Mouse (Mus musculus) midbrain, embryonic 11.5 days (tissue): ENCODE measurements at regions not wholly inside any gene's neighbourhood (a gene's known extent, or its start where the extent isn't known, plus 50 kb on each side); places are given as distances from the start of the nearest gene placed in this dataset.

Experiments
- ATAC-seq: fragments of 200-750 bp; cut with Nextera tagmentation; 2 replicates; pipeline ENCODE4 v1.8.0; 2017; ENCODE audit warnings: moderate TSS enrichment, moderate library complexity; ENCODE audit not compliant: low FRiP score
- DNase-seq: peaks from one replicate; pipeline ENCODE4 v3.0.0; 2015; ENCODE audit warnings: low spot score; ENCODE audit errors: missing footprints
- H3K27ac ChIP-seq: fragments of 300-500 bp; sonication (generic); 2 replicates; pipeline ENCODE4 v1.5.1; 2014; ENCODE audit warnings: low read depth, low read length
- H3K27me3 ChIP-seq: fragments of 300-500 bp; sonication (generic); 2 replicates; pipeline ENCODE4 v1.6.1; 2014; ENCODE audit warnings: mild to moderate bottlenecking, low read length, moderate library complexity, mixed read lengths; ENCODE audit not compliant: control insufficient read depth, insufficient read depth
- H3K36me3 ChIP-seq: fragments of 300-500 bp; sonication (generic); 2 replicates; pipeline ENCODE4 v1.6.1; 2014; ENCODE audit warnings: mild to moderate bottlenecking, low read length, moderate library complexity, mixed read lengths; ENCODE audit not compliant: control insufficient read depth, insufficient read depth
- H3K4me1 ChIP-seq: fragments of 300-500 bp; sonication (generic); 2 replicates; pipeline ENCODE4 v1.6.1; 2014; ENCODE audit warnings: low read length; ENCODE audit not compliant: control insufficient read depth, insufficient read depth
- H3K4me2 ChIP-seq: fragments of 300-500 bp; sonication (generic); 2 replicates; pipeline ENCODE4 v1.6.1; 2014; ENCODE audit warnings: mild to moderate bottlenecking, moderate library complexity
- H3K4me3 ChIP-seq: fragments of 300-500 bp; sonication (generic); 2 replicates; pipeline ENCODE4 v1.5.1; 2014; ENCODE audit warnings: low read depth, low read length
- H3K9ac ChIP-seq: fragments of 300-500 bp; sonication (generic); 2 replicates; pipeline ENCODE4 v1.6.1; 2014; ENCODE audit warnings: low read length
- H3K9me3 ChIP-seq: fragments of 300-500 bp; sonication (generic); 2 replicates; pipeline ENCODE4 v1.6.1; 2016; ENCODE audit warnings: low read length; ENCODE audit not compliant: control insufficient read depth
- WGBS: fragments of 180-500 bp; shearing (Covaris S2); extraction: QIAGEN DNeasy Blood & Tissue Kit; methylation state at CpG from one replicate; pipeline ENCODE4 v1.1.7; 2014; 5-methylcytosine and 5-hydroxymethylcytosine counted together

GRCm38 (mm10) chr11:111610522-111611015, 544.6 kb downstream of the Kcnj2 start:
- Histone ChIP-seq H3K9me3 (no peaks in the 10 kb centered on the region), H3K4me3 (no peak overlapping the region), H3K4me1 (no peaks in the 10 kb centered on the region), H3K9ac (no peak overlapping the region), H3K27me3 (no peaks in the 10 kb centered on the region), H3K27ac (no peak overlapping the region), H3K36me3 (no peaks in the 10 kb centered on the region), H3K4me2 (no peak overlapping the region)
- ATAC-seq (no peak), DNase-seq (no peak)
- 73% methylated on average over 5 of the region's 5 CpGs for WGBS

GRCm38 (mm10) chr11:111643603-111644002, 577.6 kb downstream of the Kcnj2 start:
- Histone ChIP-seq H3K4me3 (no peak overlapping the region), H3K27ac (no peak overlapping the region), H3K4me2 (no peak overlapping the region), H3K4me1 (no peaks in the 10 kb centered on the region), H3K9ac (no peak overlapping the region), H3K36me3 (no peaks in the 10 kb centered on the region), H3K9me3 (no peaks in the 10 kb centered on the region), H3K27me3 (no peaks in the 10 kb centered on the region)
- DNase-seq (no peak), ATAC-seq (no peak)
- WGBS = 91% methylated on average over 7 of the region's 7 CpGs

GRCm38 (mm10) chr11:111652882-111653281, 586.9 kb downstream of the Kcnj2 start:
- WGBS = 52% methylated on average over 3 of the region's 3 CpGs
- Histone ChIP-seq H3K27me3 (no peaks in the 10 kb centered on the region), H3K9ac (no peak overlapping the region), H3K4me1 (no peaks in the 10 kb centered on the region; the same call in 1 of the 2 replicates), H3K4me2 (no peak overlapping the region), H3K36me3 (no peaks in the 10 kb centered on the region), H3K27ac (no peak overlapping the region), H3K4me3 (no peak overlapping the region), H3K9me3 (no peaks in the 10 kb centered on the region)
- DNase-seq (peak; percentile 94), ATAC-seq (no peak)

GRCm38 (mm10) chr11:111657778-111658177, 591.8 kb downstream of the Kcnj2 start:
- DNase-seq (no peak), ATAC-seq (no peak)
- no peak overlapping the region for H3K27ac ChIP-seq
- H3K27me3 ChIP-seq = no peaks in the 10 kb centered on the region
- H3K4me3 ChIP-seq = no peak overlapping the region
- no peaks in the 10 kb centered on the region for H3K36me3 ChIP-seq
- H3K9me3 ChIP-seq = no peaks in the 10 kb centered on the region
- 93% methylated on average over 9 of the region's 9 CpGs for WGBS
- no peak overlapping the region for H3K4me2 ChIP-seq
- H3K4me1 ChIP-seq = peaks cover 8% of the 10 kb centered on the region
- H3K9ac ChIP-seq = no peak overlapping the region

GRCm38 (mm10) chr11:111658362-111659309, 592.7 kb downstream of the Kcnj2 start:
- ATAC-seq (peak; percentile 77), DNase-seq (peak; percentile 88)
- peaks cover 8% of the 10 kb centered on the region for H3K4me1 ChIP-seq
- no peaks in the 10 kb centered on the region for H3K36me3 ChIP-seq
- H3K4me2 ChIP-seq = no peak overlapping the region
- 38% methylated on average over 15 of the region's 15 CpGs for WGBS
- H3K27me3 ChIP-seq = no peaks in the 10 kb centered on the region
- H3K4me3 ChIP-seq = no peak overlapping the region
- H3K9ac ChIP-seq = peak overlapping the region; percentile 22; the same call in 1 of the 2 replicates
- H3K9me3 ChIP-seq = no peaks in the 10 kb centered on the region
- no peak overlapping the region; the same call in 1 of the 2 replicates for H3K27ac ChIP-seq

GRCm38 (mm10) chr11:111663269-111663668, 597.3 kb downstream of the Kcnj2 start:
- Histone ChIP-seq H3K27me3 (no peaks in the 10 kb centered on the region), H3K4me1 (peaks cover 6% of the 10 kb centered on the region), H3K9ac (no peak overlapping the region), H3K4me3 (no peak overlapping the region), H3K27ac (no peak overlapping the region), H3K36me3 (no peaks in the 10 kb centered on the region), H3K9me3 (no peaks in the 10 kb centered on the region), H3K4me2 (no peak overlapping the region)
- 72% methylated on average over 3 of the region's 3 CpGs for WGBS
- ATAC-seq (no peak), DNase-seq (no peak)

GRCm38 (mm10) chr11:111666336-111666735, 600.4 kb downstream of the Kcnj2 start:
- Histone ChIP-seq H3K36me3 (no peaks in the 10 kb centered on the region), H3K4me2 (no peak overlapping the region), H3K9ac (no peak overlapping the region), H3K4me1 (no peaks in the 10 kb centered on the region), H3K27me3 (no peaks in the 10 kb centered on the region), H3K9me3 (no peaks in the 10 kb centered on the region), H3K4me3 (no peak overlapping the region), H3K27ac (no peak overlapping the region)
- WGBS = 79% methylated on average over 6 of the region's 6 CpGs
- ATAC-seq = no peak
- DNase-seq = peak; percentile 67

GRCm38 (mm10) chr11:111671865-111672264, 605.9 kb downstream of the Kcnj2 start:
- Histone ChIP-seq H3K27ac (no peak overlapping the region), H3K4me2 (no peak overlapping the region), H3K9me3 (no peaks in the 10 kb centered on the region), H3K9ac (no peak overlapping the region), H3K4me3 (no peak overlapping the region), H3K4me1 (no peaks in the 10 kb centered on the region), H3K27me3 (no peaks in the 10 kb centered on the region), H3K36me3 (no peaks in the 10 kb centered on the region)
- 88% methylated on average over 2 of the region's 2 CpGs for WGBS
- no peak for ATAC-seq
- DNase-seq = no peak

- H3K4me3 ChIP-seq = no peak overlapping the region
- H3K9ac ChIP-seq = no peak overlapping the region
- ATAC-seq (no peak), DNase-seq (no peak)
- H3K27ac ChIP-seq = no peak overlapping the region
- H3K27me3 ChIP-seq = no peaks in the 10 kb centered on the region
- 88% methylated on average over 1 of the region's 1 CpGs for WGBS
- H3K4me2 ChIP-seq = no peak overlapping the region
- no peaks in the 10 kb centered on the region for H3K9me3 ChIP-seq
- H3K4me1 ChIP-seq = no peaks in the 10 kb centered on the region
- no peaks in the 10 kb centered on the region for H3K36me3 ChIP-seq
These were observed 609.7 kb downstream of the Kcnj2 start for GRCm38 (mm10) chr11:111675673-111676072.
